Mouse (Mus musculus) hindbrain, embryonic 15.5 days (tissue): ENCODE results near the gene Scn9a. TPM values are rescaled to one million over a fixed set of nuclear protein-coding genes. Genes with fewer than 3 reads are reported as not detected.

Source experiments
- ATAC-seq: fragments of 200-750 bp; cut with Nextera tagmentation; 2 replicates; pipeline ENCODE4 v1.8.0; 2017; ENCODE audit warnings: low read depth, moderate number of reproducible peaks, moderate TSS enrichment; ENCODE audit not compliant: low FRiP score
- H3K27ac ChIP-seq: fragments of 300-500 bp; sonication (generic); replicated peaks from 2 replicates; pipeline ENCODE4 v1.5.1; 2015; ENCODE audit warnings: mild to moderate bottlenecking, inconsistent platforms
- H3K27me3 ChIP-seq: fragments of 300-500 bp; sonication (generic); 2 replicates; pipeline ENCODE4 v1.6.1; 2015; ENCODE audit warnings: control low read depth, inconsistent platforms
- H3K36me3 ChIP-seq: fragments of 300-500 bp; sonication (generic); 2 replicates; pipeline ENCODE4 v1.6.1; 2015; ENCODE audit warnings: control low read depth, inconsistent platforms
- H3K4me1 ChIP-seq: fragments of 300-500 bp; sonication (generic); replicated peaks from 2 replicates; pipeline ENCODE4 v1.6.1; 2015; ENCODE audit warnings: control low read depth, inconsistent platforms
- H3K4me2 ChIP-seq: fragments of 300-500 bp; sonication (generic); 2 replicates; pipeline ENCODE4 v1.6.1; 2015; ENCODE audit warnings: moderate library complexity, mild to moderate bottlenecking, inconsistent platforms
- H3K4me3 ChIP-seq: fragments of 300-500 bp; sonication (generic); 2 replicates; pipeline ENCODE4 v1.5.1; 2015; ENCODE audit warnings: mild to moderate bottlenecking, inconsistent platforms
- H3K9ac ChIP-seq: fragments of 300-500 bp; sonication (generic); 2 replicates; pipeline ENCODE4 v1.6.1; 2015; ENCODE audit warnings: inconsistent platforms
- H3K9me3 ChIP-seq: fragments of 300-500 bp; sonication (generic); 2 replicates; pipeline ENCODE4 v1.6.1; 2016; ENCODE audit warnings: control low read depth, inconsistent platforms
- whole genome bisulfite sequencing: fragments of 180-500 bp; shearing (Covaris S2); methylation state at CpG from one replicate; pipeline ENCODE4 v1.1.7; 2015; 5-methylcytosine and 5-hydroxymethylcytosine counted together
- polyA plus RNA-seq: library from polyadenylated mRNA; unstranded; fragments of >200 nt; fragmentation: Nextera tagmentation; extraction: Ambion mirVana; gene quantifications from 2 replicates; pipeline ENCODE4 v1.2.1, GENCODE M21; 2015

Gene Scn9a
- polyA plus RNA-seq, 1 experiment from 2014 or later = 12.4 TPM

- ATAC-seq = no peak
- H3K4me3 ChIP-seq = no peak overlapping the region
- WGBS = 73% methylated on average over 3 of the region's 3 CpGs
Observed at GRCm38 (mm10) chr2:66519966-66520365, 114.8 kb downstream of the Scn9a start.

GRCm38 (mm10) chr2:66511424-66511823 lies 123.3 kb downstream of the Scn9a start:
- no peak for ATAC-seq
- Histone ChIP-seq H3K9ac (no peak overlapping the region), H3K27ac (no peak overlapping the region), H3K9me3 (no peaks in the 10 kb centered on the region), H3K4me1 (no peaks in the 10 kb centered on the region), H3K27me3 (no peaks in the 10 kb centered on the region), H3K36me3 (peaks cover 4% of the 10 kb centered on the region; the same call in 1 of the 2 replicates), H3K4me3 (no peak overlapping the region), H3K4me2 (no peak overlapping the region)
- WGBS = 75% methylated on average over 2 of the region's 2 CpGs

More at GRCm38 (mm10) chr2:66519966-66520365, 114.8 kb downstream of the Scn9a start:
- H3K27me3 ChIP-seq = no peaks in the 10 kb centered on the region
- no peaks in the 10 kb centered on the region for H3K36me3 ChIP-seq
- no peaks in the 10 kb centered on the region for H3K4me1 ChIP-seq
- no peak overlapping the region for H3K9ac ChIP-seq
- no peak overlapping the region for H3K4me2 ChIP-seq
- H3K27ac ChIP-seq = no peak overlapping the region
- no peaks in the 10 kb centered on the region for H3K9me3 ChIP-seq

- Histone ChIP-seq H3K4me2 (no peak overlapping the region), H3K27ac (no peak overlapping the region), H3K27me3 (no peaks in the 10 kb centered on the region), H3K4me1 (no peaks in the 10 kb centered on the region), H3K36me3 (peaks cover 4% of the 10 kb centered on the region; the same call in 1 of the 2 replicates), H3K9ac (no peak overlapping the region), H3K9me3 (no peaks in the 10 kb centered on the region), H3K4me3 (no peak overlapping the region)
- ATAC-seq = no peak
- 84% methylated on average over 3 of the region's 3 CpGs for WGBS
Observed at GRCm38 (mm10) chr2:66508032-66508431, 126.7 kb downstream of the Scn9a start.

DNA sequence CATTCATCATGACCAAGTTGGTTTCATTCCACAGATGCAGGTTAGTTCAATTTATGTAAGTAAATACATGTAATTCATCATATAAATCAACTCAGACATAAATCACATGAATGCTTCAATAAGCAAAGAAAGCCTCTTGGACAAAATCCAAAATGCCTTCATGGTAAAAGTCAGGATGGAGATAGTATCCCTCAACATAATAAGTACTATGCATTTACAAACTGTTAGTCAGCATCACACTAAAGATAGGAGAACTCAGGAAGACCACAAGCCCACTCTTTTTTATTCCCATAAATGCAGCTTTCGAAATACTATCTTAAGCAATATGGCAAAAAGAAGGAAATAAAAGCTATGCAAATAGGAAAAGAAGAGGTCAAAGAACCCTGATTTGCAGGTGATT lies 127.1 kb downstream of the Scn9a start:
- 83% methylated on average over 1 of the region's 1 CpGs for WGBS
- H3K27ac ChIP-seq = no peak overlapping the region

GRCm38 (mm10) chr2:66502158-66502557 lies 132.6 kb downstream of the Scn9a start:
- H3K4me3 ChIP-seq = no peak overlapping the region
- 0 out of 2 replicates have a peak, but pooled peaks cover 6% of the 10 kb centered on the region for H3K36me3 ChIP-seq
- no peak overlapping the region for H3K9ac ChIP-seq
- ATAC-seq = no peak
- H3K4me2 ChIP-seq = no peak overlapping the region
- H3K27ac ChIP-seq = no peak overlapping the region
- no peaks in the 10 kb centered on the region for H3K4me1 ChIP-seq
- H3K27me3 ChIP-seq = no peaks in the 10 kb centered on the region
- H3K9me3 ChIP-seq = no peaks in the 10 kb centered on the region
- 85% methylated on average over 3 of the region's 3 CpGs for WGBS

More for the DNA sequence above, 127.1 kb downstream of the Scn9a start:
- no peak overlapping the region for H3K4me3 ChIP-seq
- H3K27me3 ChIP-seq = no peaks in the 10 kb centered on the region
- H3K9me3 ChIP-seq = no peaks in the 10 kb centered on the region
- H3K36me3 ChIP-seq = peaks cover 4% of the 10 kb centered on the region; the same call in 1 of the 2 replicates
- H3K4me1 ChIP-seq = no peaks in the 10 kb centered on the region
- no peak overlapping the region for H3K4me2 ChIP-seq
- ATAC-seq = no peak
- no peak overlapping the region for H3K9ac ChIP-seq

DNA sequence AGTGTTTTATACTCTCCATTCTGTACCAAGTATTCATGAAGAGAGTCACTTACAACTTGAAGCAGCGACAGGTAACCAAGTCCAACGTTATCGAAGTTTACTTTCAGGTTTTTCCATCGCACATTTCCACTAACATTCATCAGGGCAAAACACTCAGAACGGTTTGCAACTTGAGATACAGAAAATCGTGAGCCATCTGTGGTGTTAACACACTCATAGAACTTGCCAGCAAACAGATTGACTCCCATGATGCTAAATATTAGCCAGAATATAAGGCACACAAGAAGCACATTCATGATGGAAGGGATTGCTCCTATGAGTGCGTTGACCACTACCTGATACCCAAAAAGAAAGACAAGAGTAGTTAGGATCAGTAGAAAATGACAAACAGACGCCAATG lies 140.2 kb downstream of the Scn9a start:
- H3K4me3 ChIP-seq = no peak overlapping the region
- H3K36me3 ChIP-seq = 0 out of 2 replicates have a peak, but pooled peaks cover 6% of the 10 kb centered on the region
- no peak for ATAC-seq
- no peak overlapping the region for H3K9ac ChIP-seq
- H3K4me1 ChIP-seq = no peaks in the 10 kb centered on the region
- no peaks in the 10 kb centered on the region for H3K9me3 ChIP-seq
- H3K27ac ChIP-seq = no peak overlapping the region
- no peaks in the 10 kb centered on the region for H3K27me3 ChIP-seq
- no peak overlapping the region for H3K4me2 ChIP-seq
- 90% methylated on average over 8 of the region's 8 CpGs for WGBS

DNA sequence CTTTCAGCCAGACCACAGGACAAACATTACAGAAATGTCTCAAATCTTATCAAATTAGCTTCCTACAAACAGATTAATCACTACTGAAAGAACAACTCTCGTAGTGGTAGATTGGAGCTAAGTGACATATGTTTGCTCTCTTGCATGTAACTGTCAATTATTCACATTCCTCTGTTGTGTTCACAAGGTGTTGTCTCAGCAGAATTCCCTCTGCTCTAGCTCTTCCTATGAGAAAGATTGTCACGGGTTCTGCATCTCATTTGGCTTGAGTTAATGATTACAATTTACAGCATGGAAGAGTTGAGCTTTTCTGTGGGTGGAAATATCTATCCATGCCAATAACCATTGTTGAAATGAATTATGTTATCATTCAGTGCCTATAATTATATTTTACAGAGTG lies 156.4 kb downstream of the Scn9a start:
- H3K4me2 ChIP-seq = no peak overlapping the region
- no peaks in the 10 kb centered on the region for H3K9me3 ChIP-seq
- H3K36me3 ChIP-seq = peaks cover 3% of the 10 kb centered on the region; the same call in 1 of the 2 replicates
- no peak overlapping the region for H3K27ac ChIP-seq
- no peaks in the 10 kb centered on the region for H3K27me3 ChIP-seq
- H3K4me3 ChIP-seq = no peak overlapping the region
- no peak overlapping the region for H3K9ac ChIP-seq
- no peak for ATAC-seq
- 64% methylated on average over 2 of the region's 2 CpGs for WGBS
- no peaks in the 10 kb centered on the region for H3K4me1 ChIP-seq

DNA sequence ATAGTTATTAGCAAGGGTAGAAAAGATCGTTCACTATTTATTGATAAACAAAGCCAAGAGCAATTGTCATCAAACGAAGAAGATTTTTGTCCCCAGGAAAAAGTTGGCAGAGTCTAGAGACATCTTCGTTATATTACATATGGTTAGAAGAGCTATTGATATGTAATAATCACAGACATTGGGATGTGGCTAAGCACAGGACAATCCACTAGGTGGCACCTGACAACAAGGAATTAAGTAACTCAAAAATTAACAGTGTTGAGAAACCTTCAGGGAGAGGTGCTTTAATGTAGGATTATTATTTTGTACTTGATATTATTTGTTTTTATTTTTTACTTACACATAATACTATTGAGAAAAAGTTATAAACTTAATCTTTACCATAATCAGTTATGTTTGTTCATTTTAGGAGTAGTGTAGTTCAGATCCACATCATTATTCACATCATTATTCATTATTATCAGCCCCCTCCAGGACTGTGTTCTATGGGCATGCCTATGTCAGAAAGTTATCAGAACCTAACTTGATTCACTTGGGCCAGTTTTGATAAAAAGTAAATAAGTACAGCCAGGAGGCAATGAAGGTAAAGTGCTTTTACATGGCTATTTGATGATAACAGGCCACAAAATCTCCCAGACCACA lies 161.5 kb downstream of the Scn9a start:
- H3K9me3 ChIP-seq = no peaks in the 10 kb centered on the region
- no peaks in the 10 kb centered on the region for H3K4me1 ChIP-seq
- no peaks in the 10 kb centered on the region for H3K36me3 ChIP-seq
- no peak overlapping the region for H3K4me2 ChIP-seq
- no peak overlapping the region for H3K4me3 ChIP-seq
- ATAC-seq = 0 out of 2 replicates have a peak, but pooled peaks have one; percentile 65
- H3K9ac ChIP-seq = no peak overlapping the region
- H3K27me3 ChIP-seq = no peaks in the 10 kb centered on the region
- 53% methylated on average over 3 of the region's 3 CpGs for WGBS
- no peak overlapping the region for H3K27ac ChIP-seq

DNA sequence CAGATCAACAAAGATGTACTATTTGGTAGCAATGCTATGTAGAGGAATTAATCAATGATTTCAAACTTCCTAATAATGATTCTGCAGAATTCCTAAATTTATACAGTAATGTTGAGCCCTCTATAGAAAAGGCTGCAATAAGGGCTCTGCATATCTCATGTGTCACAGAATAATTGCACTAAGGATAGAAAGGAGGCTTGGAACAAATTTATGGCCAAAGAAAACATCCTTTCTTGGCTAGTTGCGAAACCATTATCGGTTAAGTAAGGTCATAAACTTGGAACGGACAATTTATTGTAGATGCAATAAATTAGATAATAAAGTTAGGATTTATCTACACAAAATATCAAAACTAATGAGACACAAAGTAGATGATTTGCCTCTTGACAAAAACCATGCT lies 169.3 kb downstream of the Scn9a start:
- Histone ChIP-seq H3K4me1 (no peaks in the 10 kb centered on the region), H3K27me3 (no peaks in the 10 kb centered on the region), H3K4me3 (no peak overlapping the region), H3K9ac (no peak overlapping the region), H3K36me3 (no peaks in the 10 kb centered on the region), H3K4me2 (no peak overlapping the region), H3K9me3 (no peaks in the 10 kb centered on the region), H3K27ac (no peak overlapping the region)
- 94% methylated on average over 3 of the region's 3 CpGs for WGBS
- no peak for ATAC-seq

GRCm38 (mm10) chr2:66464874-66465458 lies 169.8 kb downstream of the Scn9a start:
- no peaks in the 10 kb centered on the region for H3K4me1 ChIP-seq
- no peak overlapping the region for H3K9ac ChIP-seq
- no peaks in the 10 kb centered on the region for H3K27me3 ChIP-seq
- no peak overlapping the region for H3K4me3 ChIP-seq
- no peak overlapping the region for H3K4me2 ChIP-seq
- no peak overlapping the region for H3K27ac ChIP-seq
- ATAC-seq = no peak
- H3K36me3 ChIP-seq = no peaks in the 10 kb centered on the region
- H3K9me3 ChIP-seq = no peaks in the 10 kb centered on the region
- WGBS = 95% methylated on average over 2 of the region's 2 CpGs

DNA sequence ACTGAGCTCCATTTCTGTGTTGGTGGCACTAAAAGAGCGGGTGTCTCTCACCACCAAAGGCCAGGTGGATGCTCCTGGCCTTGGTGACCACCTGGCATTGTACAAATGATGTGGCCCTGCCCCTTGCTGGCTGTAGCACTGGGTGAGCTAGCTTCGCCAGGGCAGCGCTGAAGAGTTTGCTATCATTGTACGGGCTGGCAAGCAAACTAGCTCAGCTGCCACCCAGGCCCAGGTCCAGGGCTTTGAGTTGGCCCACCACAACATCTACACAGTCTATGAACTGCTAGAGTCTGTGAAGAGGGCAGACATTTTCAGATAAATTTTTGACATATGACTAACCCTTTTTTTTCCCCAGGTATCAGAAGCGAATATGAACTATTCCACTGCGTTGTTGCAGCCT lies 170.8 kb downstream of the Scn9a start:
- Histone ChIP-seq H3K4me3 (no peak overlapping the region), H3K27ac (no peak overlapping the region), H3K36me3 (no peaks in the 10 kb centered on the region), H3K4me2 (no peak overlapping the region), H3K27me3 (no peaks in the 10 kb centered on the region), H3K4me1 (no peaks in the 10 kb centered on the region), H3K9ac (no peak overlapping the region), H3K9me3 (no peaks in the 10 kb centered on the region)
- 91% methylated on average over 6 of the region's 6 CpGs for WGBS
- no peak for ATAC-seq

- no peak overlapping the region for H3K4me3 ChIP-seq
- no peak for ATAC-seq
- no peaks in the 10 kb centered on the region for H3K4me1 ChIP-seq
- H3K9ac ChIP-seq = no peak overlapping the region
- H3K4me2 ChIP-seq = no peak overlapping the region
- H3K9me3 ChIP-seq = no peaks in the 10 kb centered on the region
- H3K27ac ChIP-seq = no peak overlapping the region
- no peaks in the 10 kb centered on the region for H3K36me3 ChIP-seq
- H3K27me3 ChIP-seq = no peaks in the 10 kb centered on the region
- 98% methylated on average over 1 of the region's 1 CpGs for WGBS
Observed at GRCm38 (mm10) chr2:66462458-66462857, 172.3 kb downstream of the Scn9a start.
